Mouse (Mus musculus): ENCODE data around the gene Slc25a25. TPM values are rescaled to one million over a fixed set of nuclear protein-coding genes. Genes with fewer than 3 reads are reported as not detected.
A peak's percentile ranks its signal among the peaks of the same experiment; 100 is the strongest.

Slc25a25 gene
- polyA plus RNA-seq, 1 experiment from 2014 or later = 36.9 TPM

- Histone ChIP-seq H3K4me3 (ENCODE audit: low read depth, low read length) (no peak overlapping the region), H3K27me3 (ENCODE audit: insufficient read depth, low read length) (no peaks in the 10 kb centered on the region), H3K9ac (replicated peaks) (no peak overlapping the region), H3K4me1 (ENCODE audit: insufficient read depth) (peaks cover 45% of the 10 kb centered on the region), H3K27ac (ENCODE audit: low read depth) (no peak overlapping the region), H3K4me2 (ENCODE audit: low read depth, low read length) (no peak overlapping the region), H3K36me3 (replicated peaks; ENCODE audit: insufficient read depth, low read length) (no peaks in the 10 kb centered on the region), H3K9me3 (ENCODE audit: low read length) (no peaks in the 10 kb centered on the region)
- DNase-seq (no peak), ATAC-seq (no peak)
- TF ChIP-seq CTCF (IDR thresholded peaks at IDR 0.05; ENCODE audit: low read depth) = no peak
- TF ChIP-seq EP300 (IDR thresholded peaks at IDR 0.05; ENCODE audit: low read depth) = no peak
- 69% methylated on average over 3 of the region's 3 CpGs for WGBS (ENCODE audit: insufficient replicate concordance)
Observed at GRCm38 (mm10) chr2:32438733-32439132, 12.5 kb downstream of the Slc25a25 start.

GRCm38 (mm10) chr2:32437612-32438166, 13.6 kb downstream of the Slc25a25 start:
- Histone ChIP-seq H3K27me3 (ENCODE audit: insufficient read depth, low read length) (no peaks in the 10 kb centered on the region), H3K4me3 (ENCODE audit: low read depth, low read length) (no peak overlapping the region), H3K36me3 (replicated peaks; ENCODE audit: insufficient read depth, low read length) (no peaks in the 10 kb centered on the region), H3K9ac (replicated peaks) (no peak overlapping the region), H3K27ac (ENCODE audit: low read depth) (peak overlapping the region; percentile 74), H3K4me2 (ENCODE audit: low read depth, low read length) (no peak overlapping the region), H3K4me1 (ENCODE audit: insufficient read depth) (peaks cover 42% of the 10 kb centered on the region), H3K9me3 (ENCODE audit: low read length) (no peaks in the 10 kb centered on the region)
- DNase-seq (no peak), ATAC-seq (no peak)
- TF ChIP-seq CTCF (IDR thresholded peaks at IDR 0.05; ENCODE audit: low read depth) = no peak
- TF ChIP-seq EP300 (IDR thresholded peaks at IDR 0.05; ENCODE audit: low read depth) = no peak
- WGBS (ENCODE audit: insufficient replicate concordance) = 47% methylated on average over 2 of the region's 2 CpGs

- peaks cover 34% of the 10 kb centered on the region for H3K4me1 ChIP-seq (ENCODE audit: insufficient read depth)
- peak; percentile 81 for ATAC-seq
- no peaks in the 10 kb centered on the region for H3K27me3 ChIP-seq (ENCODE audit: insufficient read depth, low read length)
- H3K27ac ChIP-seq (ENCODE audit: low read depth) = peak overlapping the region; percentile 74
- H3K9ac ChIP-seq (replicated peaks) = no peak overlapping the region
- H3K9me3 ChIP-seq (ENCODE audit: low read length) = no peaks in the 10 kb centered on the region
- 45% methylated on average over 3 of the region's 3 CpGs for WGBS (ENCODE audit: insufficient replicate concordance)
- no peak for DNase-seq
- no peaks in the 10 kb centered on the region for H3K36me3 ChIP-seq (replicated peaks; ENCODE audit: insufficient read depth, low read length)
- H3K4me2 ChIP-seq (ENCODE audit: low read depth, low read length) = no peak overlapping the region
- no peak overlapping the region for H3K4me3 ChIP-seq (ENCODE audit: low read depth, low read length)
- TF ChIP-seq CTCF (IDR thresholded peaks at IDR 0.05; ENCODE audit: low read depth) = no peak
- peak; percentile 67; the same call in 1 of the 2 replicates for TF ChIP-seq EP300 (IDR thresholded peaks at IDR 0.05; ENCODE audit: low read depth)
Observed at GRCm38 (mm10) chr2:32436686-32437372, 14.4 kb downstream of the Slc25a25 start.

- no peak overlapping the region for H3K4me3 ChIP-seq (ENCODE audit: low read depth, low read length)
- no peak for DNase-seq
- no peaks in the 10 kb centered on the region for H3K27me3 ChIP-seq (ENCODE audit: insufficient read depth, low read length)
- no peaks in the 10 kb centered on the region for H3K9me3 ChIP-seq (ENCODE audit: low read length)
- no peak for ATAC-seq
- H3K9ac ChIP-seq (replicated peaks) = no peak overlapping the region
- H3K36me3 ChIP-seq (replicated peaks; ENCODE audit: insufficient read depth, low read length) = no peaks in the 10 kb centered on the region
- peaks cover 38% of the 10 kb centered on the region for H3K4me1 ChIP-seq (ENCODE audit: insufficient read depth)
- H3K4me2 ChIP-seq (ENCODE audit: low read depth, low read length) = no peak overlapping the region; the same call in 1 of the 2 replicates
- no peak overlapping the region for H3K27ac ChIP-seq (ENCODE audit: low read depth)
- TF ChIP-seq EP300 (IDR thresholded peaks at IDR 0.05; ENCODE audit: low read depth) (no peak), CTCF (IDR thresholded peaks at IDR 0.05; ENCODE audit: low read depth) (no peak)
- 61% methylated on average over 18 of the region's 18 CpGs for WGBS (ENCODE audit: insufficient replicate concordance)
Observed at GRCm38 (mm10) chr2:32430701-32431676, 20.3 kb downstream of the Slc25a25 start.

- Histone ChIP-seq H3K36me3 (replicated peaks; ENCODE audit: insufficient read depth, low read length) (no peaks in the 10 kb centered on the region), H3K9ac (replicated peaks) (no peak overlapping the region), H3K4me1 (ENCODE audit: insufficient read depth) (peaks cover 53% of the 10 kb centered on the region), H3K4me2 (ENCODE audit: low read depth, low read length) (no peak overlapping the region), H3K4me3 (ENCODE audit: low read depth, low read length) (no peak overlapping the region), H3K9me3 (ENCODE audit: low read length) (no peaks in the 10 kb centered on the region), H3K27ac (ENCODE audit: low read depth) (no peak overlapping the region), H3K27me3 (ENCODE audit: insufficient read depth, low read length) (no peaks in the 10 kb centered on the region)
- TF ChIP-seq EP300 (IDR thresholded peaks at IDR 0.05; ENCODE audit: low read depth) (no peak), CTCF (IDR thresholded peaks at IDR 0.05; ENCODE audit: low read depth) (no peak)
- no peak for DNase-seq
- ATAC-seq = no peak
- 44% methylated on average over 4 of the region's 4 CpGs for WGBS (ENCODE audit: insufficient replicate concordance)
Observed at GRCm38 (mm10) chr2:32429215-32429891, 21.9 kb downstream of the Slc25a25 start.

Measured in liver, postnatal 0 days (tissue).